Mouse (Mus musculus): ENCODE results near the gene Atxn2l.

Gene Atxn2l

DNA sequence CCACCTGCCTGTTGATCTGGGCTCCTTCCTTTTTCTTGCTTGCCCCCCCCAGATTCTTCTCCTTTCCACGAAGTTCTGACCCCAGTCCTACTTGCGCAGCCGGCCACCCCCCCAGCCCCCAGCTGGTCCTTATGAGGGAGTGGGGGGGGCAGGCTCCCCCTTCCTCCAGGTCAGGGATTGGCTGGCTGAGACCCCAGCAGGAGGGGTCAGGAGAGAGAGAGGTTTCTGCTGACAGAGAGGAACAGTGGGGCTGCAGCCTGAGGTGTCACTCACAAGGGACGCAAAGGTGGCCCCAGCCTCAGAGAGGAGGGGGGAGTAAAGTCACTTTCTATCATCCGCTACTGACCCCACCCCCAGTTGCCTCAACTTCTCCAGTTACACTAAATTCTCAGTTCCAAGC lies 40.2 kb downstream of the Atxn2l start, which contains the start of gene Atp2a1:
Atp2a1 (minus strand) TSS at position 105 of the 400 bp plus-strand sequence.
- DNase-seq (ENCODE audit: low spot score in 2 of 2): no peak

DNA sequence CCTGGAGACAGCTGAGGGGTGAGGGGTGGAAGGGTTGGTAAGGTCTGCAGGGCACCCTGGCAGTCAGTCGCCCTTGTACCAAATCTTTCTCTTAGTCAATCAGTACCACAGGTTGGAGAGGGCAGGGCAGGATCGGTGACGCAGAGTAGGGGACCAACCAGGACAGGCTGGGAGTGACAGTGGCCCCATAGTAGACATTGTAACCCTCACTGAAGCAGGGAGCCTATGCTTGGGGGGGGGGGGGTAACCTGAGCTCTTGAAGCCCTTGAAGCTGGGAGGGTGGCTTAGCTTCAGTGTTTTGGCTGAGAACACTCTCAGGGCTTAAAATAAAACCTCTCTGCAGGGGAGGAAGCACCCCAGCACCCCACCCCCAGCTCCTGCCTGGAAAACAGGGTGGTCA lies 41.6 kb downstream of the Atxn2l start:
- DNase-seq (ENCODE audit: low spot score in 2 of 2): no peak

DNA sequence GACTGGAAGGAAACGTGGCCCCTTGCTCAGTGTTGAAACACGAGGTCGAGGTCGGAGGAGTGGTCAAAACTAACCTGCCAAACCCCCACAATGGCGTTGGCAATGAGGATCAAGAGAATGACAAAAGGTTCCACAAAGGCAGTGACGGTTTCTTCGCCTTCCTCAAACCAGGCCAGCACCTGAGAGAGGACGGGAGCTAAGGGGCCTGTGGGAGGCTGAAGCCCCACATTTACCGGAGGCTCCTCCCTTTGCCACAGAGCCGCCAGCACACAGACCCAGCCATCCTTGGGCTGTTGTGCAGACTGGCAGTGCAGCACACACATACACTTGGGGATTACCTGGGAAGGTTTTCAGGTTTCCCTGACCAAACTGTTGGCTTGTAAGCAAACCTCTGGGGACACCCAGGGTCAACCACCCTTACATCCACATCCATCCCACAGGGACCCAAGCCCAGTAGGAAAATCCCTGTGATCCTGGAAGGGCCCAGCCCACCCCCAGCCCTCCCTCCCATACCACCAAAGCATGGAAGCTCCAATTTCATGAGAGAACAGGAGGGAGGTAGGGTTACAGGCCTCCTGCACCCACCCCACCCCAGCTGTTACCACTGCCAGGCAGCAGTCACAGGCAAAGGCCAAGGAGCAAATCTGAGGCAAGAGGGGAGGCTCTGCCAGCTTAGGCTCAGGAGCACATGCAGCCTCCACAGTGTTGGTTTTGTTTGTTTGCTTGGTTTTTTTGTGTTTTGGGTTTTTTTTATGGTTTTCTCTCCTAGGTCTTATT lies 42.4 kb downstream of the Atxn2l start:
- DNase-seq (ENCODE audit: low spot score in 2 of 2): no peak

GRCm38 (mm10) chr7:126458844-126459618 lies 44.2 kb downstream of the Atxn2l start:
- DNase-seq (ENCODE audit: low spot score in 2 of 2): no peak

- DNase-seq (ENCODE audit: low spot score in 2 of 2): no peak
Observed at GRCm38 (mm10) chr7:126458225-126458624, 45.0 kb downstream of the Atxn2l start.

GRCm38 (mm10) chr7:126456382-126457266 lies 46.6 kb downstream of the Atxn2l start:
- no peak for DNase-seq (ENCODE audit: low spot score in 2 of 2)

DNA sequence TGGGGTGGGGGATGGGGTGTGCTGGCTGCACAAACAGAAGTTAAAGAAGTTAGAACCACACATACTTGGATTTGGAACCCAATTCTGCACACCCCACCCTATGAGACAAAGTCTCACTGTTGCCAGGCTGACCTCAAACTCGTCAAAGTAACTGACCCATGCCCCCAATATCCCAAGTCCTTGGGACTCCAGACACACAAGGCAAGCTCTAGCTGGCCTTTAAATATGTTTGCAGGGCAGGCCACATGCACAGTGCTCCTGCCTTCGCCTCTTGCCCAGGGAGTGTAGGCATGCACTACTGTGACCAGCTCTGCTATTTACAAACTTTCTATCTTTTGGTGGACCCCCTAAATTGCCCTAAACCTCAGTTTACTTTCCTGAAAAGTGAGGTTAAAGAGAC lies 48.0 kb downstream of the Atxn2l start:
- DNase-seq (ENCODE audit: low spot score in 2 of 2): no peak

DNA sequence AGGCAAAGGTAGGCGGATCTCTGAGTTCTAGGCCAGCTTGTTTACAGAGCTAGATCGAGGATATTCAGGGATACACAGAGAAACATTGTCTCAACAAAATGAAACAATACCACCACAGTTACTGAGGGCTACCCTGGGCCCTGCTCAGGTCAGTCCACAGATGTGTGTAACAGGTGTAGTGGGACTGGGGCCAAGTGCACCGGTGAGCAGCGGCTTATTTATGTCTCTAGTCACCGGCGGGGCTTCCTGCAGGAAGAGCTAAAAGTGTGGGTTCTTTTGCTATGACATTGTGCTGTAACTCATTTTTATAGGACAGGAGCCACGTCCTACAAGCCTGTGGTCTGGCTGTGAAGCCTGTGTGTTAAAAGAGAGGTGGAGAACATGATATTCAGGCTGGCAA lies 49.4 kb downstream of the Atxn2l start:
- no peak for DNase-seq (ENCODE audit: low spot score in 2 of 2)

- DNase-seq (ENCODE audit: low spot score in 2 of 2): no peak
Observed at GRCm38 (mm10) chr7:126452244-126452643, 51.0 kb downstream of the Atxn2l start.

DNA sequence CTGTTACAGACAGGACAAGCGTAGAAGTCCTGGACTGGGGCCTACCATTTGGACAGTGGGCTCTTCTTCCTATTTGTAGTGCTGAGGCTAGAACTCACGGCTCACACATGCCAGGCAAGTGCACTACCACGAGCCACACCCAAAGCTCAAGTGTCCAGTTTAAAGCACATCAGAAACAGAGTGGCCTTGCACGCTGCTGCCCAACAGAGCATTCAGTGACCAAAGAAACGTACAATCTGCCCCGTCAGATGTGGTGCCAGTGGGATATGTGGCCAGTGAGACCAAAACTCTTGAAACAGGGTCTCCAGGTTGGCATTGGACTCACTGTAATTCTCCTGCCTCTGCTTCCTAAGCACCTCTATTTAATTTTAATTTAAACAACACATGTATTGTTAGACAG lies 52.6 kb downstream of the Atxn2l start:
- no peak for DNase-seq (ENCODE audit: low spot score in 2 of 2)

- DNase-seq (ENCODE audit: low spot score in 2 of 2): no peak
Observed at GRCm38 (mm10) chr7:126449991-126450390, 53.2 kb downstream of the Atxn2l start.

- no peak for DNase-seq (ENCODE audit: low spot score in 2 of 2)
Observed at GRCm38 (mm10) chr7:126448481-126448880, 54.8 kb downstream of the Atxn2l start.

DNA sequence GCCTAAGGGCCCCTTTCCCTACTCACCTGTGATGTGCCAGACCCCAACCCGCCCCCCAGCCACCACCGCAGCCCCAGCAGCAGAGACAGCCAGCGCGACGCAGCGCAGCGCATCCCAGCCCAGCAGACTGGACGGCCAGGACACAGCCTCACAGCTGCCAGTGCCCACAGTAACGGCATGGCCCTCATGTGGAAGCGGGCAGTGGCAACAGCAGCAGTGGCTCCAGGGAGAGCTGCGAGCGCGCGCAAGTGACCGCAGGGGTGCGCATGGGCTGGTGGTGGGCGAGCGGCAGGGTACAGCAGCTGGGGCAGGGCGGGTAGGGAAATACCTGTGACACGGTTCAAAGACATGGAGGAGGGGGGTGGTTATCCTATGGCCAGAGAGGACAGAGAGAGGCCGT lies 57.0 kb downstream of the Atxn2l start:
- DNase-seq (ENCODE audit: low spot score in 2 of 2): no peak

DNA sequence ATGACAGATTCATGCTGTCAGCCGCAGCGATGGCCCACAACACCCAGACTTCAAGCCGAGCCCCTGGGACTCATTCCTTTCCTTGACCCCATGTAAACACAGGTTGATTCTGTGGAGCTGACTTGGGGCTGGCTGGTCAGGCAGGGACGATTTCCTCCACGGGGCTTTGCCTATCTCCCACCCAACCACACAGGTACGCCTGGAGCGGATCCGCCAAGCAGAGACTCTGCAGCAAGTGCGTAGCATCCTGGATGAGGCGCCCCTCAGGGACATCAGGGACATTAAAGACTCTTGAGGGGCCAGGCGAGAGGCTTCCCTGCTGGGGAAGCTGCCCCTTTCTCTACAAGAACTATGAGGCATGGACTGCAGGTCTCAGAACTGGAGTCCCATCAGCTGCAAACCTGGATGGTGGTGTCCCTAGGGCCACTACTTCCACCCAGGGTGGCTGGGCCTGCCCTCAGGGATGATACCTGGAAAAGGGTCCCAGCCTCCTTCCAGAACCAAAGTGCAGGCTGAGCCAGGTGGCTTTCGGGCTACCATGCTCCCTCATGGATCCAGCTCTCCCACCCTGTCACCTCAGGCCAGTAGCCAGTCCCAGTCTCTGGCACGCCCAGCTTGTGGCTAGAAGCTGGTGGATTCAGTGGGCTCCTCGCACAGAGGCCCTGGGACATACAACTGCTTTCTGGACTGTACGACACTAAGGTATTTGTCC lies 58.0 kb downstream of the Atxn2l start:
- DNase-seq (ENCODE audit: low spot score in 2 of 2): no peak

DNA sequence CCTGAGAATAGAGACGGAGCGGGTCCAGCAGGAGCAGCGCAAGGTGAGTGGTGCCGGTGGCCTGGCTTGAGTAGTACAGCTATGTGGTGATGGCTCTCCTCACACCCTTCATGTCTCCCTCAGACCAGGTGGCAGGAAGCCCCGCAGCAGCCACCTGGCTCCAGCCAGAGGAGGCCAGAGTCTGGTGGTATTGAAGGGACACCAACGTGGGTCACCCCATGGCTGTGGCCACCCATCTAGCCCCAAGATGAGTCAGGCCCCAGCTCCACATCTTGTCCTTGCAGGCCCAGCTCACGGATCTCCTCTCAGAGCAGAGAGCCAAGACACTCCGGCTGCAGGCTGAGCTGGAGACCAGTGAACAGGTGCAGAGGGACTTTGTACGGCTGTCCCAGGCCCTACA lies 58.7 kb downstream of the Atxn2l start:
- DNase-seq (ENCODE audit: low spot score in 2 of 2): no peak

GRCm38 (mm10) chr7:126443997-126444396 lies 59.2 kb downstream of the Atxn2l start:
- no peak for DNase-seq (ENCODE audit: low spot score in 2 of 2)

All from right cerebral cortex, postnatal 36 days (tissue).